Mouse (Mus musculus) stomach, postnatal 0 days (tissue): ENCODE measurements at regions not wholly inside any gene's neighbourhood (a gene's known extent, or its start where the extent isn't known, plus 50 kb on each side); places are given as distances from the start of the nearest gene placed in this dataset.

Experiments
- CTCF ChIP-seq: IDR thresholded peaks from 2 replicates; pipeline ENCODE4 v1.5.1; 2016; ENCODE audit warnings: antibody characterized with exemption, low read depth, mild to moderate bottlenecking, moderate library complexity
- EP300 ChIP-seq: optimal IDR thresholded peaks from 2 replicates; pipeline ENCODE3; 2016; ENCODE audit warnings: antibody characterized with exemption

DNA sequence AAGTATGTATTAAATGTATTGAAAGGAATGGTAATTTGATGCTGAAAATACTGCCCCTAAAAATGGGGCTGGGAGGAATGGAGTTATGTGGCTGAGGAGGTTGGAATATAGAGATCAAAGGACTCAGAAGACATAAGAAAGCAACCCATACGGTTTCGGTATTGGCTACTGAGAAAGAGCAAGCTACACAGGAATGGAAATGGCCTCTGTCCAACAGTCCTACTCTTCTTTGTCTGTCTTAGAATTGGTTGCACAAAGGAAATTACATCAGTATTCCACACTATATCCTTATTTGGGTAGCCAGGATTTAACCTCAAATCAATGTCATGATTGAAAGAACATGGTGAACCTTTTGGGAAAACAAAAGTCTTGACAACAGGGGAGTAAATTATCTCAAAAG is 399.0 kb upstream of the Nt5c1b start:
- TF ChIP-seq CTCF (no peak), EP300 (no peak)
